Mouse (Mus musculus) embryonic facial prominence, embryonic 11.5 days (tissue): ENCODE data around the gene Adipoq. TPM values are rescaled to one million over a fixed set of nuclear protein-coding genes. Genes with fewer than 3 reads are reported as not detected.
"Not testable (repeated sequence)": the region's sequence is repeated elsewhere in the genome, so short reads cannot be mapped to it uniquely, and the experiment has no call there.

Experiments used
- ATAC-seq: fragments of 200-750 bp; cut with Nextera tagmentation; replicated peaks from 2 replicates; pipeline ENCODE4 v1.8.0; 2017; ENCODE audit warnings: low read depth; ENCODE audit not compliant: insufficient number of reproducible peaks, low FRiP score, low TSS enrichment
- DNase-seq: peaks from one replicate; pipeline ENCODE4 v3.0.0-alpha.2; 2015; ENCODE audit warnings: low spot score
- H3K27ac ChIP-seq: fragments of 300-500 bp; sonication (generic); replicated peaks from 2 replicates; pipeline ENCODE4 v1.5.1; 2014; ENCODE audit warnings: mild to moderate bottlenecking, low read depth, low read length, control low read depth
- H3K27me3 ChIP-seq: fragments of 300-500 bp; sonication (generic); 2 replicates; pipeline ENCODE4 v1.6.1; 2014; ENCODE audit warnings: mild to moderate bottlenecking, low read length, moderate library complexity, mixed read lengths; ENCODE audit not compliant: control insufficient read depth, insufficient read depth
- H3K36me3 ChIP-seq: fragments of 300-500 bp; sonication (generic); replicated peaks from 2 replicates; pipeline ENCODE4 v1.6.1; 2014; ENCODE audit warnings: low read depth, mild to moderate bottlenecking, low read length, moderate library complexity, mixed read lengths; ENCODE audit not compliant: control insufficient read depth, insufficient read depth
- H3K4me1 ChIP-seq: fragments of 300-500 bp; sonication (generic); 2 replicates; pipeline ENCODE4 v1.6.1; 2014; ENCODE audit warnings: low read length, mixed read lengths; ENCODE audit not compliant: control insufficient read depth, insufficient read depth
- H3K4me2 ChIP-seq: fragments of 300-500 bp; sonication (generic); 2 replicates; pipeline ENCODE4 v1.6.1; 2014; ENCODE audit warnings: low read depth, mild to moderate bottlenecking, control low read depth, low read length, moderate library complexity
- H3K4me3 ChIP-seq: fragments of 300-500 bp; sonication (generic); 2 replicates; pipeline ENCODE4 v1.5.1; 2014; ENCODE audit warnings: low read depth, low read length, control low read depth
- H3K9ac ChIP-seq: fragments of 300-500 bp; sonication (generic); replicated peaks from 2 replicates; pipeline ENCODE4 v1.6.1; 2014; ENCODE audit warnings: mild to moderate bottlenecking, control low read depth, low read length
- H3K9me3 ChIP-seq: fragments of 300-500 bp; sonication (generic); replicated peaks from 2 replicates; pipeline ENCODE4 v1.6.1; 2016; ENCODE audit warnings: mild to moderate bottlenecking, low read length, inconsistent platforms, mixed read lengths; ENCODE audit not compliant: control insufficient read depth
- WGBS: fragments of 180-500 bp; shearing (Covaris S2); extraction: QIAGEN DNeasy Blood & Tissue Kit; methylation state at CpG from one replicate; pipeline ENCODE4 v1.1.7; 2014; 5-methylcytosine and 5-hydroxymethylcytosine counted together
- polyA plus RNA-seq: library from polyadenylated mRNA; unstranded; fragments of >200 nt; fragmentation: Nextera tagmentation; extraction: Ambion mirVana; gene quantifications from 2 replicates; pipeline ENCODE4 v1.2.1, GENCODE M21; 2014

Adipoq gene
- polyA plus RNA-seq, 1 experiment from 2014 or later, result not detected

DNA sequence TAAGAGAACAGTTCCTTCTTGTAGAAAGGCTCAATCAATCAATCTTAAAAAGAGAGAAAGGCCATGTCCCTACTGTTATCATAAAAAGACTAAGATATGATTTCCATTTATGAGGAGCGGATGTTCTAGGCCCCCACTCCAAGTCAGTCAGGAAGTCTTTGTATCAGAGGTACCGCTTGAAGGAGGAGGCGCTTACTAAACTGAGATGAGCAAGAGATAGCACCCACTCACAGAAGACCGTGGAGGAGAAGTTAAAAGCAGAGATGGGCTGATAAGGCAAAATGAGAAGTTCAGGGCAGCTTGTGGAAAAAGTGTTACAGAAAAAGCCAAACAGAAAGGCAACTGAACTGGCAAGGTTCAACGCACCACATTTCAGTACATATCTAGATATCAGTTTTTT, 28.5 kb downstream of the Adipoq start:
- no peak overlapping the region for H3K27ac ChIP-seq
- H3K27me3 ChIP-seq, result no peaks in the 10 kb centered on the region
- no peaks in the 10 kb centered on the region for H3K9me3 ChIP-seq
- H3K9ac ChIP-seq, result no peak overlapping the region
- no peaks in the 10 kb centered on the region for H3K4me1 ChIP-seq
- no peaks in the 10 kb centered on the region for H3K36me3 ChIP-seq
- ATAC-seq (no peak), DNase-seq (no peak)
- H3K4me3 ChIP-seq, result no peak overlapping the region
- 91% methylated on average over 5 of the region's 5 CpGs for WGBS
- H3K4me2 ChIP-seq, result no peak overlapping the region

DNA sequence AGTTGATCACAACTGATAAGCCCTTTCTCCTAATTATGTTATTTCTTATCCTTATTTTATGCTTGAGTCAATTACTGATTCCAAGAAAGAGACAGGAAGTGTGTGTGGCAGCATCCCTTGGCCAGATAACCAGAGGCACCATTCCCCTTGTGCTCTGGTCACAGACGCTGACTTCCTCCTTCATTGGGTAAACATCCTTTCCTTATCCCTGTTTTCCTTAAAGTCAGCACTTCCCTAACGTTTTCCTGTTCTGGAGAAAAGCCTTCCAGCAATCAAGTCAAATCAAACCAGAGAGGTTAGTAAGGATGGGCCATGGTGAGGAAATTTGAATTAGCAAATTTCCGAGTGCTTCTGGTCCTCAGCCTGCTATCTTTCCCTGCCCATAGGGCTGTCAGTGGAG, 29.6 kb downstream of the Adipoq start:
- ATAC-seq, result no peak
- Histone ChIP-seq H3K27me3 (no peaks in the 10 kb centered on the region), H3K9me3 (no peaks in the 10 kb centered on the region), H3K4me3 (no peak overlapping the region), H3K27ac (no peak overlapping the region), H3K4me1 (no peaks in the 10 kb centered on the region), H3K4me2 (no peak overlapping the region), H3K36me3 (no peaks in the 10 kb centered on the region), H3K9ac (no peak overlapping the region)
- DNase-seq, result no peak
- WGBS, result 49% methylated on average over 3 of the region's 3 CpGs

DNA sequence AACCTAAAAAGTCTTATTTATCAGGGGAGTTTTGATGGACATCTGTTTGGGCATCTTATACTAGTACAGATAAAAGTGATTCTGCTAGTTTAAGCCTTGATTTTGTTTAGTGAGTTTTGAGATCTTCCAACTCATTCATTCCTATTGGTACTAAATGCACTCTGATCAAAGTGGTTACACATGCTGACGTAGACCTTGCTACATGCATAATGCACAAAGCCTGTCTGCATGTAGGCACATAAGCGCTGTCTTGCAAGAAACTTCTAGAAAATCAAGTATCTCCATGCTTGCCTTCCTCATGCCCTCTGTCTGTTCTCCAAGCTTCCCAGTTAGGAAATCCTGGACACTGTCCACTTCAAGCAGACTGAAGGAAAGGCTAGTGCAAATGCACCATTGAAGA, 31.5 kb downstream of the Adipoq start:
- Histone ChIP-seq H3K27me3 (no peaks in the 10 kb centered on the region), H3K9ac (no peak overlapping the region), H3K27ac (no peak overlapping the region), H3K4me1 (no peaks in the 10 kb centered on the region), H3K9me3 (no peaks in the 10 kb centered on the region), H3K4me3 (no peak overlapping the region), H3K4me2 (no peak overlapping the region), H3K36me3 (no peaks in the 10 kb centered on the region)
- no peak for ATAC-seq
- no peak for DNase-seq
- WGBS, result 91% methylated on average over 2 of the region's 2 CpGs

DNA sequence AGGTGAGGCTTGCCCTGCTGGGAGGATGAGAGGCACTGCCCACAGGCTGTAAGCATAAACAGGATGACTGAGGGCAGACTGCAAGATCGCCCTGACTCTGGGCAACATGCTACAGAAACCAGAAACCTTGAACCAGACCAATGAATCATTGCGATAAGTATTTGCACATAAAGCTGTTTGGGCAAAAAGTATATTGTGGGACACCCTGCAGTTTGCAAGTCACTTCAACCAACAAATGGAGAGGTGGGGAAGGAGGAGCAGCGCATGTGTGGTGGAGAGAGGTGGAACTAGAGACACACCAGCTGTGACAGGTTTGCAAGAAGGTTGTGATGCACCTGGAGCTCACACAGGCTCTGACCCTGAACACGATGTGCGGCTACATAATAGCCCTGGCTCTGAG, 32.5 kb downstream of the Adipoq start:
- DNase-seq, result no peak
- H3K27ac ChIP-seq, result no peak overlapping the region
- no peaks in the 10 kb centered on the region for H3K9me3 ChIP-seq
- H3K4me2 ChIP-seq, result no peak overlapping the region
- H3K4me1 ChIP-seq, result no peaks in the 10 kb centered on the region
- H3K27me3 ChIP-seq, result no peaks in the 10 kb centered on the region
- H3K36me3 ChIP-seq, result no peaks in the 10 kb centered on the region
- no peak overlapping the region for H3K9ac ChIP-seq
- no peak overlapping the region for H3K4me3 ChIP-seq
- ATAC-seq, result no peak
- WGBS, result 94% methylated on average over 5 of the region's 5 CpGs

DNA sequence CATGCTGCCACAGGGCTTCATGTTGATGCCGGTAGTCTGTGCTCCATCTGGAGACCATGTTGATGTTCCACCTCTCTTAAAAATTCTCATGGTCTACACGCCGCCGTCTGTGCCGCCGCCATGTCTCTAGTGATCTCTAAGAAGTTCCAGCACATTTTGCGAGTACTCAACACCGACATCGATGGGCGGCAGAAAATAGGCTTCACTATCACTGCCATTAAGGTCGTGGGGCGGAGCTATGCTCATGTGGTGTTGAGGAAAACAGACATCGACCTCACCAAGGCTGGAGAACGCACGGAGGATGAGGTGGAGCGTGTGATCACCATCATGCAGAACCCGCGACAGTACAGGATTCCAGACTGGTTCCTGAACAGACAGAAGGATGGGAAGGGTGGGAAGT, 33.1 kb downstream of the Adipoq start:
- H3K4me2 ChIP-seq, H3K4me3 ChIP-seq, H3K36me3 ChIP-seq, ATAC-seq, H3K27ac ChIP-seq, H3K4me1 ChIP-seq, H3K9me3 ChIP-seq, H3K27me3 ChIP-seq, H3K9ac ChIP-seq, DNase-seq: not testable (repeated sequence)
- 90% methylated on average over 18 of the region's 18 CpGs for WGBS

DNA sequence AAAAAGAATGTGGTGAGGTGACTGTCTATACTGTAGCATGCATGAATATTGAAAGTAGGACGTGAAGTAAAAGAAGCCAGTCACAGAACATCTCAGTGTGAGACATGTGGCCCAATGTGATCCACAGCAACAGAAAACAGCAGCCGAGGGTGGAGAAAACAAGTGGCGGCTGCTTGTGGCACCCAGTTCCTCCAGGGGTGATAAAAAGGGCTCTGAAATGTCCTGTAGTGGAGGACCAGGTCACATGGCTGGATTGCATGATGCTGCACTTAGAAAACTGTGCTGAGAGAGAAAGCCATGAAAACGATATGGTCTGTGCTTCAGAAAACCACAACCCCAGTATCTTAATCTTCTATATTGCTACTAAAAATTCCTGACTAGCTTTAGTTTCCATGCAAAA, 34.7 kb downstream of the Adipoq start:
- DNase-seq (no peak), ATAC-seq (no peak)
- Histone ChIP-seq H3K4me3 (no peak overlapping the region), H3K36me3 (no peaks in the 10 kb centered on the region), H3K9me3 (no peaks in the 10 kb centered on the region), H3K4me1 (no peaks in the 10 kb centered on the region), H3K27me3 (no peaks in the 10 kb centered on the region), H3K4me2 (no peak overlapping the region), H3K9ac (no peak overlapping the region), H3K27ac (no peak overlapping the region)
- 76% methylated on average over 4 of the region's 4 CpGs for WGBS

DNA sequence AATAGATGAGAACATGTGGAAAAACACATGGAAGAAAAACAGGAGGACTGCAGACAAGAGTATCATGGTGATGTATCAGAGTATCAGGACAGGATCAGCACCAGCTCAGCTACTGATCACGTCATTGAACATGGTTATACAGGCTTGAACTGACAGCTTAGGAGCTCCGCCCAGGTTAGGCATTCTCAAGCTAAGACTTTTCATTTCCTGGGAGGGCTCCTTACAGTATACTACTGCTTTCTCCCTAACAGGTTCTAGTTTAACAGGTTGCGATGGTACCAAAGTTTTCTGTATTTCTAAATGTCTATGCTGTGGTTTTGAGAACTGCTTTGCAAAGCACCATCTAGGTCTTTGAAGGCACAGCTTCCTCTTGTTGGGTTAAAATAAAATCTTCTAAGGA, 35.2 kb downstream of the Adipoq start:
- Histone ChIP-seq H3K4me1 (no peaks in the 10 kb centered on the region), H3K4me3 (no peak overlapping the region), H3K36me3 (no peaks in the 10 kb centered on the region), H3K27me3 (no peaks in the 10 kb centered on the region), H3K9ac (no peak overlapping the region), H3K4me2 (no peak overlapping the region), H3K9me3 (no peaks in the 10 kb centered on the region), H3K27ac (no peak overlapping the region)
- 73% methylated on average over 3 of the region's 3 CpGs for WGBS
- DNase-seq (no peak), ATAC-seq (no peak)

DNA sequence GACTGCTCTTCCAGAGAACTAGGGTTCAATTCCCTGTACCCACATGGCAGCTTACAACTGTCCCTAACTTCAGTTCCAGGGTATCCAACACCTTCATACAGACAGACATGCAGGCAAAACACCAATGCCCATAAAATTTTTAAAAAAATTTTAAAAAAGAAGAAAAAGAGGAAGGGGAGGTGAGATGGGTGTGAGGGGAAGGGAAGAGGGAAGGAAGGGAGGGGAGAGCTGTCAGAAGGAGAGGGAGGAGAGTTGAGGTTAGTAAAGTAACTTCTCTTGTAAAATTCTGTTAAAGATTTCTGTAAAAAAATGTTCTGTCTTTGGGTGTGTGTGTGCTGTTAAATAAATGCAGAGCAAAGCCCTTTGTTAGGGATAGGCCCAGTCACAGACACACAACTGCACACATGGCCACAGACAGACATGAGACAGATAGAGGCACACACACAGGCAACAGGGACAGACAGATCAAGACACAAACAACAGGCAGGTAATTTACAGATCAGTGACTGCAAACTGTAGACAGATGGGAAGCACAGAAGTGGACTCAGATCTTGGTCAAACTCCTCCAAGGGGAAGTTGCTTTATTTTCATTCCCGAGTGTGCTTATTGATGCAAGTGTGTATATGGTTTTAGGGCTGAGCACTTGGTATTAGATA, 35.7 kb downstream of the Adipoq start:
- DNase-seq, result no peak
- Histone ChIP-seq H3K9ac (no peak overlapping the region), H3K4me1 (no peaks in the 10 kb centered on the region), H3K27ac (no peak overlapping the region), H3K9me3 (no peaks in the 10 kb centered on the region), H3K4me3 (no peak overlapping the region), H3K4me2 (no peak overlapping the region), H3K36me3 (no peaks in the 10 kb centered on the region), H3K27me3 (no peaks in the 10 kb centered on the region)
- ATAC-seq, result no peak
- WGBS, result 71% methylated on average over 1 of the region's 1 CpGs
